Mouse (Mus musculus) hindbrain, embryonic 13.5 days (tissue): ENCODE measurements around the gene Gm12394. TPM values are rescaled to one million over a fixed set of nuclear protein-coding genes. Genes with fewer than 3 reads are reported as not detected.
"Not testable (repeated sequence)": the region's sequence is repeated elsewhere in the genome, so short reads cannot be mapped to it uniquely, and the experiment has no call there.

Experiments
- ATAC-seq: fragments of 200-750 bp; cut with Nextera tagmentation; 2 replicates; pipeline ENCODE4 v1.8.0; 2017; ENCODE audit warnings: moderate TSS enrichment; ENCODE audit not compliant: low FRiP score
- H3K27ac ChIP-seq: fragments of 300-500 bp; sonication (generic); 2 replicates; pipeline ENCODE4 v1.5.1; 2015; ENCODE audit warnings: inconsistent platforms, mild to moderate bottlenecking, moderate library complexity
- H3K27me3 ChIP-seq: fragments of 300-500 bp; sonication (generic); 2 replicates; pipeline ENCODE4 v1.6.1; 2015; ENCODE audit warnings: mild to moderate bottlenecking, inconsistent platforms
- H3K36me3 ChIP-seq: fragments of 300-500 bp; sonication (generic); 2 replicates; pipeline ENCODE4 v1.6.1; 2015; ENCODE audit warnings: mild to moderate bottlenecking, inconsistent platforms
- H3K4me1 ChIP-seq: fragments of 300-500 bp; sonication (generic); replicated peaks from 2 replicates; pipeline ENCODE4 v1.6.1; 2015; ENCODE audit warnings: inconsistent platforms
- H3K4me2 ChIP-seq: fragments of 300-500 bp; sonication (generic); 2 replicates; pipeline ENCODE4 v1.6.1; 2015; ENCODE audit warnings: inconsistent platforms, mild to moderate bottlenecking, moderate library complexity
- H3K4me3 ChIP-seq: fragments of 300-500 bp; sonication (generic); 2 replicates; pipeline ENCODE4 v1.5.1; 2015; ENCODE audit warnings: mild to moderate bottlenecking, inconsistent platforms
- H3K9ac ChIP-seq: fragments of 300-500 bp; sonication (generic); 2 replicates; pipeline ENCODE4 v1.6.1; 2015; ENCODE audit warnings: mild to moderate bottlenecking, inconsistent platforms
- H3K9me3 ChIP-seq: fragments of 300-500 bp; sonication (generic); 2 replicates; pipeline ENCODE4 v1.6.1; 2016; ENCODE audit warnings: inconsistent platforms
- WGBS: fragments of 180-500 bp; shearing (Covaris S2); methylation state at CpG from one replicate; pipeline ENCODE4 v1.1.7; 2015; 5-methylcytosine and 5-hydroxymethylcytosine counted together
- polyA plus RNA-seq: library from polyadenylated mRNA; unstranded; fragments of >200 nt; fragmentation: Nextera tagmentation; extraction: Ambion mirVana; gene quantifications from 2 replicates; pipeline ENCODE4 v1.2.1, GENCODE M21; 2015

Gm12394 gene
- polyA plus RNA-seq, 1 experiment from 2014 or later = 0.69 TPM

GRCm38 (mm10) chr4:42773893-42774292 lies 82.7 kb downstream of the Gm12394 start, which contains the start of gene Ccl21a:
TSS of gene Ccl21a (minus strand) at chr4:42773993.
- no CpG with 5 or more reads among the region's 5 CpGs for WGBS
- H3K4me2 ChIP-seq, H3K9me3 ChIP-seq, H3K27ac ChIP-seq, H3K4me3 ChIP-seq, H3K27me3 ChIP-seq, H3K4me1 ChIP-seq, H3K9ac ChIP-seq, ATAC-seq, H3K36me3 ChIP-seq: not testable (repeated sequence)

GRCm38 (mm10) chr4:42756477-42756876 lies 100.1 kb downstream of the Gm12394 start, which contains the start of gene Ccl19:
TSS of gene Ccl19 (minus strand) at chr4:42756577.
- not testable (repeated sequence) for H3K9ac ChIP-seq, H3K4me2 ChIP-seq, H3K9me3 ChIP-seq, H3K36me3 ChIP-seq, ATAC-seq, H3K27me3 ChIP-seq, H3K4me1 ChIP-seq, H3K4me3 ChIP-seq, H3K27ac ChIP-seq
- WGBS = no CpG with 5 or more reads among the region's 6 CpGs

- not testable (repeated sequence) for H3K4me2 ChIP-seq, H3K9me3 ChIP-seq, H3K9ac ChIP-seq, ATAC-seq, H3K27me3 ChIP-seq, H3K27ac ChIP-seq, H3K36me3 ChIP-seq, H3K4me3 ChIP-seq, H3K4me1 ChIP-seq
- no CpG with 5 or more reads among the region's 13 CpGs for WGBS
Observed at GRCm38 (mm10) chr4:42735245-42735644, 121.3 kb downstream of the Gm12394 start, which contains the start of gene 4930578G10Rik. TSS of gene 4930578G10Rik (plus strand) at chr4:42735545.

Other genes starting within 250 kb of the Gm12394 start
- not detected in 2 replicates for gene Gm10591, start 244.6 kb downstream of the Gm12394 start, polyA plus RNA-seq
- not detected in 2 replicates for gene Gm2564, start 227.1 kb downstream of the Gm12394 start, polyA plus RNA-seq
- gene Ccl27b, start 201.5 kb downstream of the Gm12394 start, polyA plus RNA-seq = not detected in 2 replicates
- gene Il11ra2, start 194.9 kb downstream of the Gm12394 start, polyA plus RNA-seq = not detected in 2 replicates
- 0.23 and 0.71 TPM in 2 replicates for gene 4930578G10Rik, start 121.2 kb downstream of the Gm12394 start, polyA plus RNA-seq
- 0.53 TPM in 1 of 2 replicates, not detected in the other for gene Ccl19, start 100.2 kb downstream of the Gm12394 start, polyA plus RNA-seq
- gene Ccl21a, start 82.8 kb downstream of the Gm12394 start, polyA plus RNA-seq = 1.3 and 1.4 TPM in 2 replicates
- gene Fam205a1, start 2.9 kb downstream of the Gm12394 start, polyA plus RNA-seq = 0.05 TPM in 1 of 2 replicates, not detected in the other
- gene Fam205c, start 17.5 kb upstream of the Gm12394 start, polyA plus RNA-seq = 1.7 and 2.3 TPM in 2 replicates
- 21.7 and 23.0 TPM in 2 replicates for gene Phf24, start 59.9 kb upstream of the Gm12394 start, polyA plus RNA-seq
- gene Dnajb5, start 93.0 kb upstream of the Gm12394 start, polyA plus RNA-seq = 51.0 and 51.2 TPM in 2 replicates
- 0.63 and 0.70 TPM in 2 replicates for gene 1700022I11Rik, start 112.8 kb upstream of the Gm12394 start, polyA plus RNA-seq
- 524 and 526 TPM in 2 replicates for gene Vcp, start 143.7 kb upstream of the Gm12394 start, polyA plus RNA-seq
- 20.0 and 21.9 TPM in 2 replicates for gene Fancg, start 153.7 kb upstream of the Gm12394 start, polyA plus RNA-seq
- gene Pigo, start 169.0 kb upstream of the Gm12394 start, polyA plus RNA-seq = 27.4 and 27.5 TPM in 2 replicates
- 226 and 232 TPM in 2 replicates for gene Stoml2, start 174.9 kb upstream of the Gm12394 start, polyA plus RNA-seq
- 33.3 and 34.1 TPM in 2 replicates for gene Fam214b, start 189.4 kb upstream of the Gm12394 start, polyA plus RNA-seq
- gene Unc13b, start 202.2 kb upstream of the Gm12394 start, polyA plus RNA-seq = 18.6 and 19.7 TPM in 2 replicates